Mouse (Mus musculus) intestine, embryonic 14.5 days (tissue): ENCODE measurements around the gene Phf21a. TPM values are rescaled to one million over a fixed set of nuclear protein-coding genes. Genes with fewer than 3 reads are reported as not detected.

Experiments
- ATAC-seq: fragments of 200-750 bp; cut with Nextera tagmentation; replicated peaks from 2 replicates; pipeline ENCODE4 v1.8.0; 2017; ENCODE audit warnings: low read depth, moderate number of reproducible peaks, moderate TSS enrichment, moderate library complexity; ENCODE audit not compliant: low FRiP score, low TSS enrichment
- DNase-seq: peaks from one replicate; pipeline ENCODE4 v3.0.0-alpha.2; 2018; ENCODE audit warnings: low spot score
- H3K27ac ChIP-seq: fragments of 300-500 bp; sonication (generic); 2 replicates; pipeline ENCODE4 v1.5.1; 2014; ENCODE audit warnings: low read depth, mild to moderate bottlenecking, control low read depth
- H3K27me3 ChIP-seq: fragments of 300-500 bp; sonication (generic); replicated peaks from 2 replicates; pipeline ENCODE4 v1.6.1; 2014; ENCODE audit warnings: low read length, control low read depth; ENCODE audit not compliant: control insufficient read depth, insufficient read depth
- H3K36me3 ChIP-seq: fragments of 300-500 bp; sonication (generic); 2 replicates; pipeline ENCODE4 v1.6.1; 2014; ENCODE audit warnings: low read length, control low read depth; ENCODE audit not compliant: control insufficient read depth, insufficient read depth
- H3K4me1 ChIP-seq: fragments of 300-500 bp; sonication (generic); replicated peaks from 2 replicates; pipeline ENCODE4 v1.6.1; 2014; ENCODE audit warnings: low read length, control low read depth, mixed read lengths; ENCODE audit not compliant: control insufficient read depth, insufficient read depth
- H3K4me2 ChIP-seq: fragments of 300-500 bp; sonication (generic); 2 replicates; pipeline ENCODE4 v1.6.1; 2014; ENCODE audit warnings: low read length
- H3K4me3 ChIP-seq: fragments of 300-500 bp; sonication (generic); 2 replicates; pipeline ENCODE4 v1.5.1; 2014; ENCODE audit warnings: low read depth, low read length, control low read depth, mixed read lengths
- H3K9ac ChIP-seq: fragments of 300-500 bp; sonication (generic); 2 replicates; pipeline ENCODE4 v1.6.1; 2014; ENCODE audit warnings: mild to moderate bottlenecking, low read length
- H3K9me3 ChIP-seq: fragments of 300-500 bp; sonication (generic); 2 replicates; pipeline ENCODE4 v1.6.1; 2016; ENCODE audit warnings: low read length, control low read depth; ENCODE audit not compliant: control insufficient read depth
- WGBS: fragments of 180-500 bp; shearing (Covaris S2); extraction: QIAGEN DNeasy Blood & Tissue Kit; methylation state at CpG from one replicate; pipeline ENCODE4 v1.1.7; 2014; 5-methylcytosine and 5-hydroxymethylcytosine counted together
- polyA plus RNA-seq: library from polyadenylated mRNA; unstranded; fragments of >200 nt; fragmentation: Nextera tagmentation; extraction: Ambion mirVana; gene quantifications from 2 replicates; pipeline ENCODE4 v1.2.1, GENCODE M21; 2014

Gene Phf21a
- polyA plus RNA-seq, 1 experiment from 2014 or later, result 27.5 TPM

- DNase-seq (no peak), ATAC-seq (no peak)
- Histone ChIP-seq H3K4me3 (no peak overlapping the region), H3K36me3 (no peaks in the 10 kb centered on the region), H3K4me2 (no peak overlapping the region), H3K9ac (no peak overlapping the region), H3K9me3 (no peaks in the 10 kb centered on the region), H3K27me3 (no peaks in the 10 kb centered on the region), H3K27ac (no peak overlapping the region), H3K4me1 (peaks cover 22% of the 10 kb centered on the region; the same call in 1 of the 2 replicates)
- WGBS, result 35% methylated on average over 10 of the region's 10 CpGs
Observed at GRCm38 (mm10) chr2:92199562-92200286, 106.8 kb downstream of the Phf21a start.

- DNase-seq (no peak), ATAC-seq (no peak)
- H3K27ac ChIP-seq, result no peak overlapping the region
- H3K9ac ChIP-seq, result no peak overlapping the region
- H3K4me3 ChIP-seq, result no peak overlapping the region
- H3K4me1 ChIP-seq, result peaks cover 24% of the 10 kb centered on the region
- WGBS, result 69% methylated on average over 4 of the region's 4 CpGs
- no peaks in the 10 kb centered on the region for H3K9me3 ChIP-seq
- H3K4me2 ChIP-seq, result no peak overlapping the region
- no peaks in the 10 kb centered on the region for H3K27me3 ChIP-seq
- no peaks in the 10 kb centered on the region for H3K36me3 ChIP-seq
Observed at GRCm38 (mm10) chr2:92202319-92203040, 109.6 kb downstream of the Phf21a start.

- Histone ChIP-seq H3K9ac (no peak overlapping the region), H3K4me1 (peaks cover 7% of the 10 kb centered on the region), H3K36me3 (no peaks in the 10 kb centered on the region), H3K9me3 (no peaks in the 10 kb centered on the region), H3K4me2 (no peak overlapping the region), H3K27ac (no peak overlapping the region), H3K4me3 (no peak overlapping the region), H3K27me3 (no peaks in the 10 kb centered on the region)
- DNase-seq (no peak), ATAC-seq (no peak)
- WGBS, result 78% methylated on average over 5 of the region's 5 CpGs
Observed at GRCm38 (mm10) chr2:92205010-92205639, 112.2 kb downstream of the Phf21a start.

GRCm38 (mm10) chr2:92210409-92210808, 117.5 kb downstream of the Phf21a start:
- DNase-seq, result no peak
- no peaks in the 10 kb centered on the region for H3K27me3 ChIP-seq
- H3K36me3 ChIP-seq, result peaks cover 10% of the 10 kb centered on the region
- H3K9ac ChIP-seq, result no peak overlapping the region
- ATAC-seq, result no peak
- no peak overlapping the region for H3K27ac ChIP-seq
- H3K4me1 ChIP-seq, result peaks cover 2% of the 10 kb centered on the region; the same call in 1 of the 2 replicates
- H3K9me3 ChIP-seq, result no peaks in the 10 kb centered on the region
- H3K4me2 ChIP-seq, result no peak overlapping the region
- H3K4me3 ChIP-seq, result no peak overlapping the region
- 77% methylated on average over 1 of the region's 1 CpGs for WGBS

GRCm38 (mm10) chr2:92221431-92221830, 128.5 kb downstream of the Phf21a start:
- WGBS, result 85% methylated on average over 6 of the region's 6 CpGs
- peaks cover 55% of the 10 kb centered on the region for H3K36me3 ChIP-seq

GRCm38 (mm10) chr2:92225592-92225991, 132.7 kb downstream of the Phf21a start:
- ATAC-seq (no peak), DNase-seq (no peak)
- 59% methylated on average over 1 of the region's 1 CpGs for WGBS
- Histone ChIP-seq H3K9me3 (no peaks in the 10 kb centered on the region), H3K36me3 (peaks cover 50% of the 10 kb centered on the region), H3K4me3 (no peak overlapping the region), H3K27me3 (no peaks in the 10 kb centered on the region), H3K4me2 (no peak overlapping the region), H3K9ac (no peak overlapping the region), H3K27ac (no peak overlapping the region), H3K4me1 (no peaks in the 10 kb centered on the region)

More at GRCm38 (mm10) chr2:92221431-92221830, 128.5 kb downstream of the Phf21a start:
- H3K4me2 ChIP-seq, result no peak overlapping the region
- no peak overlapping the region for H3K9ac ChIP-seq
- no peaks in the 10 kb centered on the region for H3K4me1 ChIP-seq
- H3K4me3 ChIP-seq, result no peak overlapping the region
- no peak overlapping the region for H3K27ac ChIP-seq
- no peaks in the 10 kb centered on the region for H3K27me3 ChIP-seq
- DNase-seq (no peak), ATAC-seq (no peak)
- no peaks in the 10 kb centered on the region for H3K9me3 ChIP-seq

GRCm38 (mm10) chr2:92229973-92230372, 137.1 kb downstream of the Phf21a start:
- Histone ChIP-seq H3K9me3 (no peaks in the 10 kb centered on the region), H3K27ac (no peak overlapping the region), H3K4me1 (no peaks in the 10 kb centered on the region), H3K4me3 (no peak overlapping the region), H3K9ac (no peak overlapping the region), H3K4me2 (no peak overlapping the region), H3K36me3 (peaks cover 52% of the 10 kb centered on the region), H3K27me3 (no peaks in the 10 kb centered on the region)
- no peak for DNase-seq
- 93% methylated on average over 9 of the region's 9 CpGs for WGBS
- ATAC-seq, result no peak

GRCm38 (mm10) chr2:92231706-92232105, 138.8 kb downstream of the Phf21a start:
- Histone ChIP-seq H3K9ac (no peak overlapping the region), H3K9me3 (no peaks in the 10 kb centered on the region), H3K4me3 (no peak overlapping the region), H3K27ac (no peak overlapping the region), H3K27me3 (no peaks in the 10 kb centered on the region), H3K4me2 (no peak overlapping the region), H3K36me3 (peaks cover 63% of the 10 kb centered on the region), H3K4me1 (no peaks in the 10 kb centered on the region)
- DNase-seq (no peak), ATAC-seq (no peak)
